Mouse (Mus musculus) intestine, postnatal 0 days (tissue): ENCODE data around the gene Gm47955. TPM values are rescaled to one million over a fixed set of nuclear protein-coding genes. Genes with fewer than 3 reads are reported as not detected.

Experiments
- ATAC-seq: fragments of 200-750 bp; cut with Nextera tagmentation; 2 replicates; pipeline ENCODE4 v1.8.0; 2017; ENCODE audit warnings: mild to moderate bottlenecking, moderate TSS enrichment, moderate library complexity
- H3K27ac ChIP-seq: fragments of 300-500 bp; sonication (generic); 2 replicates; pipeline ENCODE4 v1.5.1; 2014; ENCODE audit warnings: mild to moderate bottlenecking, low read depth, low read length, moderate library complexity
- H3K27me3 ChIP-seq: fragments of 300-500 bp; sonication (generic); replicated peaks from 2 replicates; pipeline ENCODE4 v1.6.1; 2014; ENCODE audit warnings: low read length, mixed read lengths; ENCODE audit not compliant: control insufficient read depth, insufficient read depth
- H3K36me3 ChIP-seq: fragments of 300-500 bp; sonication (generic); 2 replicates; pipeline ENCODE4 v1.6.1; 2014; ENCODE audit warnings: mild to moderate bottlenecking, moderate library complexity; ENCODE audit not compliant: control insufficient read depth, insufficient read depth
- H3K4me1 ChIP-seq: fragments of 300-500 bp; sonication (generic); replicated peaks from 2 replicates; pipeline ENCODE4 v1.6.1; 2014; ENCODE audit warnings: antibody characterized with exemption, low read length, mixed read lengths; ENCODE audit not compliant: control insufficient read depth, insufficient read depth
- H3K4me2 ChIP-seq: fragments of 300-500 bp; sonication (generic); replicated peaks from 2 replicates; pipeline ENCODE4 v1.6.1; 2014; ENCODE audit warnings: low read depth, mild to moderate bottlenecking, moderate library complexity
- H3K4me3 ChIP-seq: fragments of 300-500 bp; sonication (generic); 2 replicates; pipeline ENCODE4 v1.5.1; 2014; ENCODE audit warnings: low read depth, low read length
- H3K9ac ChIP-seq: fragments of 300-500 bp; sonication (generic); 2 replicates; pipeline ENCODE4 v1.6.1; 2014; ENCODE audit warnings: mild to moderate bottlenecking, low read depth, low read length
- H3K9me3 ChIP-seq: fragments of 300-500 bp; sonication (generic); 2 replicates; pipeline ENCODE4 v1.6.1; 2016; ENCODE audit warnings: mixed run types; ENCODE audit not compliant: control insufficient read depth
- CTCF ChIP-seq: sonication (generic); IDR thresholded peaks from 2 replicates; pipeline ENCODE4 v1.5.1; 2016; ENCODE audit warnings: low read depth, mild to moderate bottlenecking, control low read depth, antibody characterized with exemption, moderate library complexity
- WGBS: fragments of 180-500 bp; shearing (Covaris S2); extraction: QIAGEN DNeasy Blood & Tissue Kit; methylation state at CpG from one replicate; pipeline ENCODE4 v1.1.7; 2014; 5-methylcytosine and 5-hydroxymethylcytosine counted together
- polyA plus RNA-seq: library from polyadenylated mRNA; unstranded; fragments of >200 nt; fragmentation: Nextera tagmentation; extraction: Ambion mirVana; gene quantifications from 2 replicates; pipeline ENCODE4 v1.2.1, GENCODE M21; 2015

Gm47955 gene
- polyA plus RNA-seq, 1 experiment from 2014 or later, result not detected

DNA sequence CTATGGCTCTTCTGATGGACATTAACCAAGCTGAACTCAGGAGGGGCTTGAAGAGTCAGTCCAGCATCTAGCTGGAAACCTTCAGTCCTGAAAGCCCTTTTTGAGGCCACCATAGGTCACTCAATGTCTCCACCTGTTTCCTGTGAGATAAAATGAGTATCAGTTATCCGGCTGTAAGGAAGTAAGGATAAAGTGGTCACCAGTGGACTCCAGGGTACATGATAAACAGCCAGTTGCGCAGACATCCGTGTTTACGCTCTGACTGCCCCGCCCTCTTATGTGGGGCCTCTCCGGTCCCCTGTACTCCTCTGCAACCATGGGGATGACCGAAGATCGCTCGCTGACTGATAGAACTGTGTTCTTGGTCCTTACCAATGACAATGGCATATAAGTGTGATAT lies 14.3 kb downstream of the Gm47955 start:
- H3K4me1 ChIP-seq, result no peaks in the 10 kb centered on the region
- H3K27ac ChIP-seq, result no peak overlapping the region
- no peak for TF ChIP-seq CTCF
- no peak overlapping the region for H3K4me2 ChIP-seq
- no peak overlapping the region for H3K9ac ChIP-seq
- 36% methylated on average over 9 of the region's 9 CpGs for WGBS
- no peaks in the 10 kb centered on the region for H3K9me3 ChIP-seq
- no peaks in the 10 kb centered on the region for H3K27me3 ChIP-seq
- peak; percentile 54 for ATAC-seq
- no peak overlapping the region for H3K4me3 ChIP-seq
- no peaks in the 10 kb centered on the region for H3K36me3 ChIP-seq

DNA sequence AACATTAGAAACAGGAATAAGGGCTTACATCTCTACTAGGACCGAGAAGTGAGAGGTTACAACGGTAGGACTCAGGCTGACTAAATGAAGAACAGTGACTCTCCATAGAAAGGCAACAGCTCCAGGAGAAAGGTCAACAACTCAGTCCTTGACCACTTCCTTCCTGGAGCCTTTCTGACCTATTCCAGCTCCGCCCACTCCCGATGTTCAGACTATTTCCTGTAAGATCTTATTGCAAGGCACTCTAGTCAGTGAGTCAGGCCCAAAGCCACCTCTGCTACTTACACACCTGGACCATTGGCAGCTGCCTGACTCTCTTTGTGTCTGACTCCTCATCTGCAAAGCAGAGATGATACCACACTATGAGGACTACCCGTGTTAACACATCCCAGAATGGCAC lies 15.7 kb downstream of the Gm47955 start:
- no peak for ATAC-seq
- TF ChIP-seq CTCF, result no peak
- Histone ChIP-seq H3K27me3 (no peaks in the 10 kb centered on the region), H3K27ac (no peak overlapping the region), H3K4me3 (no peak overlapping the region), H3K4me2 (no peak overlapping the region), H3K4me1 (no peaks in the 10 kb centered on the region), H3K36me3 (no peaks in the 10 kb centered on the region), H3K9ac (no peak overlapping the region), H3K9me3 (no peaks in the 10 kb centered on the region)
- WGBS, result 77% methylated on average over 5 of the region's 5 CpGs

DNA sequence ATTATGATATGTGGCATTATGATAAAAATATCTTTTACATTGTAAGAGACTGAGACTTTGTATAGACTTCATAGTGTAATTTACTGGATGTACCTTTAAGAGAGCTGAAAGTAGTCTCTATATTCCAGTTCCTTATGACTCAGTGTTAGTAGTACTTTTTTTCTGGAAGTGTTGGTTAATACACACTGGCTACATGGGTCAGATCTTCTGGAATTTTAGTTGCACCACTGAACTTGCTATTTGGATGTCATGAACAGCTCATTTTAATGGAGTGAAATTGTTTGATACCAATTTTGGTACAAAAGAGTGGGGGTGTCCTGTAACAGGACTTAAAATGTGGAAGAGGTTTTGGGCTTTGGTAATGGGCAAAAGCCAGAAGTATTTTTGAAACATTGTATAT lies 17.8 kb downstream of the Gm47955 start:
- Histone ChIP-seq H3K9ac (no peak overlapping the region), H3K27ac (no peak overlapping the region), H3K4me2 (no peak overlapping the region), H3K4me1 (no peaks in the 10 kb centered on the region), H3K4me3 (no peak overlapping the region), H3K36me3 (no peaks in the 10 kb centered on the region), H3K27me3 (no peaks in the 10 kb centered on the region), H3K9me3 (no peaks in the 10 kb centered on the region)
- TF ChIP-seq CTCF, result no peak
- no peak for ATAC-seq

DNA sequence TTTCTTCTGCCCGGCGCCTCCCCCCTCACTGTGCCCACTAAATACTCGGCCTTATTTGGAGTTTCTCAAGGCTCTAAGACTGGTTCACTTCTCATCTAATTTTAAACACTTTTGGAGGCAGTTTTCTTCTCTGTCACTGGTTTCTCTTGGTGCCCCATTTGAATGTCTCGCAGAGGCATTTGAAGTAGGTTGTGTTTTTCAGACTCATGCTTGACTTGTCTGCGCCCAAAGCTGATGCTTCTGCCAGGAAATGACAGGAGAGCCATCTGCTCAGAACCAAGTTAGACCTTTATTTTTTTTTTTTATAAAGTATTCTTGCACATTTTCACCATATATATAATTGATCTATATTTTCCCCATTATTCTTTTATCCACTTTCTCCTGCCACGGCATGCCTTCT lies 26.7 kb downstream of the Gm47955 start:
- Histone ChIP-seq H3K27ac (no peak overlapping the region), H3K36me3 (no peaks in the 10 kb centered on the region), H3K4me3 (no peak overlapping the region), H3K9me3 (no peaks in the 10 kb centered on the region), H3K4me2 (no peak overlapping the region), H3K4me1 (peaks cover 6% of the 10 kb centered on the region; the same call in 1 of the 2 replicates), H3K27me3 (no peaks in the 10 kb centered on the region), H3K9ac (no peak overlapping the region)
- no peak for ATAC-seq
- TF ChIP-seq CTCF, result no peak
- WGBS, result 87% methylated on average over 6 of the region's 6 CpGs

DNA sequence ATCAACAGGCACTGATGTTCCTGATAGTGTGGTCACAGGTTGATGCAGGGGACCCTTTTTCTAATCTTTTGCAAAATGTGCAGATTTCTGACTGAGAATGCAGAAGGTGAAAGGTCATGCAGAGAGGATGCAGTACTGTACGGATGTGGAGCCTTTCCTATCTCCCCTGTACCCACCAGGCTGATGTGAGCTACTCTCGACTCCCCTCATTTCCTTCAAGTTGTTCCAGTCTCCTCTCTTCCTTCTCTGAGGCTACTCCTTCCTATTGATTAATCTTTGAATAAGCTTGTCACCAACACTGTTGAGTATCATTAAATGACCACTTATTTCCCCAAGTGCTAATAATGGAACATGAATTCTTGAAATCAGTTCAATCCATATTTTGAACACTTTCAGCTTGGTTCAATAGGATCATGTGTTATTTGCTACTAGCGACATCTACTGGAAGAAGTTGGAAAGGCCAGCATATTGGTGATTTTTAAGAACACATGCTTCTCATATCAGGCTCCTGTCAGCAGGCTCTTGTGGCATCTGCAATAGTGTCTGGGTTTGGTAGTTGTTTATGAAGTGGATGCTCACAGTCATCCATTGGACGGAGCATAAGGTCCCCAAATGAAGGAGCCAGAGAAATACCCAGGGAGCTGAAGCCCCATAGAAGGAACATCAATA lies 27.6 kb downstream of the Gm47955 start:
- Histone ChIP-seq H3K4me2 (no peak overlapping the region), H3K27ac (no peak overlapping the region), H3K9me3 (no peaks in the 10 kb centered on the region), H3K4me1 (peaks cover 12% of the 10 kb centered on the region), H3K4me3 (no peak overlapping the region), H3K27me3 (no peaks in the 10 kb centered on the region), H3K9ac (no peak overlapping the region), H3K36me3 (no peaks in the 10 kb centered on the region)
- peak; percentile 88 for TF ChIP-seq CTCF
- WGBS, result 28% methylated on average over 4 of the region's 4 CpGs
- ATAC-seq, result no peak

DNA sequence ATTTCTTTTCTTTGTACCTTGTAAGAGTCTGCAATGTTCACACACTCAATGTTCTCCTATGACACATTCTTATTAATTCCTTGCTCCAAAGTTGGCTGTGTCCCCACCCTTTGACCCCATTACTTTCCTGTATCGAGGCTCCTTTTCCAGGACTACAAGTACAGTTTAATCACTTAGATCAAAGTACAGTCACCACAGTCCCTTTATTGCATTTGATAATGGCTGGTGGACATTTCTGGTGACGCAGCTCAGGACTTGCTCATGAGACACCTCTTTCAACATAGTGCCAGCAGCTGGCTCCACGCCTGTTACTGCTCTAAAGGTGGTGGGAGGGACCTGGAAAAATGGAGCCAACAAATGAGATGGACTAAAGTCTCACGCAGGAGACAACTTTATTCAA lies 31.0 kb downstream of the Gm47955 start:
- H3K27ac ChIP-seq, result peak overlapping the region; percentile 88
- no peaks in the 10 kb centered on the region for H3K9me3 ChIP-seq
- no peaks in the 10 kb centered on the region for H3K36me3 ChIP-seq
- H3K4me3 ChIP-seq, result no peak overlapping the region
- peaks cover 16% of the 10 kb centered on the region for H3K4me1 ChIP-seq
- no peaks in the 10 kb centered on the region for H3K27me3 ChIP-seq
- no peak for TF ChIP-seq CTCF
- 30% methylated on average over 4 of the region's 4 CpGs for WGBS
- no peak overlapping the region for H3K9ac ChIP-seq
- peak overlapping the region; percentile 35; the same call in 1 of the 2 replicates for H3K4me2 ChIP-seq
- ATAC-seq, result peak; percentile 93

DNA sequence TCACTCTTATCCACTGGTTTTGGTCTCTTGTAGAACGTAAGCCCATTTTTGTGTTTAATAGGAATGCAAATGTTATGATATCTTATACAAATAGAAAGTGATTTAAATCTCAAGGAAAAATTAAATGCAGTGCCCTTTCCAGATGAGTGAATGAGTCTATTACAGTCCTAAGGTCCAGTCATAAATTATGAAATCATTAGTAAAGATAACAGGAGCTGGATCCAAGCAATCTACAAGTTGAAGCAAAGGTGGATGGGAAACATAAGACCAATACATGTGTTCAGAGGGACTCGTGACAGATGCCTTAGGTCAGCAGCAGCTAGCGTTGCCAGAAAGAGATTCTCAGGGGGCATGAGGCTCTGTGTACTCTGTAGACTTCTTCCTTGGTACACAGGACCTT lies 31.5 kb downstream of the Gm47955 start:
- Histone ChIP-seq H3K4me3 (no peak overlapping the region), H3K4me1 (peaks cover 16% of the 10 kb centered on the region), H3K27ac (peak overlapping the region; percentile 88), H3K9ac (no peak overlapping the region), H3K27me3 (no peaks in the 10 kb centered on the region), H3K36me3 (no peaks in the 10 kb centered on the region), H3K9me3 (no peaks in the 10 kb centered on the region), H3K4me2 (peak overlapping the region; percentile 35; the same call in 1 of the 2 replicates)
- 41% methylated on average over 3 of the region's 3 CpGs for WGBS
- TF ChIP-seq CTCF, result no peak
- ATAC-seq, result peak; percentile 91
